10 mouse cellular contexts compared by ENCODE assay signal in the genomic region with DNA sequence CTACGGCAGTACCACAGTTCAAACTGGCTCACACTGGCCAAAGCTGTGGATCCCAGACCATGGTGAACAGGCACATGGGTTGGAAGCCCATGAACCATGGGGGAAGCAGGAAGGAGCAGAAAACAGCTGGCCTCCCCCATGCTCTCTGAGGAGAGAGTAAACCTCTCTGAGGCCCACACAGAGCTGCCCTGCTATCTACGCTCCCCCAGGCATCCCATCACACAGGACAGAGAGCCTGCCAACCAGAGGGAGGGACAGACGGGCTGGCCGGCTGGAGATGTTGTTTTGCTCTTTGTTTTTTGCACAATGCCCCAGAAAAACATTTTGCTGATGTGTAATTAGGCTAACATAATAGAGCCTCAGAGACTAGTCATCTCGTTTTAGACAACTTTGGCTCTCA.
DNase-seq lines count a peak whose midpoint lies in the region; ATAC-seq and TF ChIP-seq lines count a peak whose summit lies in the region.
"Had no signal": no experiment of that assay in that cellular context is flagged by ENCODE, and none has a peak within 500 bp of the region (broad histone marks: within the 10 kb centered on the region; RNA-seq: fewer than 3 reads in every experiment).

No protein-coding gene starts in this region.

- peak; percentile 87 for ATAC-seq in liver, embryonic 11.5 days (replicated peaks; ENCODE audit: low FRiP score)

- peak; percentile 30 to 45 for DNase-seq in cerebellum, adult 2 months
- DNase-seq in cerebellum, adult 8-10 months = no peak
- peak; percentile 23 for DNase-seq in right cerebral cortex, adult 18-20 months
- no peak for DNase-seq in right cerebral cortex, postnatal 4 days
- DNase-seq in liver, embryonic 11.5 days (ENCODE audit: low spot score) = peak; percentile 51
- peak; percentile 44 for DNase-seq in telencephalon, adult 2 months (ENCODE audit: low read depth, low spot score)
- DNase-seq in gastrocnemius, adult 8-10 months (ENCODE audit: low spot score in 2 of 2) = no peak
- no peak for DNase-seq in left cerebral cortex, postnatal 36 days (ENCODE audit: low spot score in 2 of 2)
- DNase-seq: kidney, adult 9 months had no signal

- no peaks in the 10 kb centered on the region for H3K36me3 ChIP-seq in liver, embryonic 11.5 days (ENCODE audit: control insufficient read depth, insufficient read depth, low read length)

- peak overlapping the region; percentile 51 for H3K9ac ChIP-seq in liver, embryonic 11.5 days (ENCODE audit: low read depth, low read length)

- H3K9me3 ChIP-seq in liver, embryonic 11.5 days (ENCODE audit: control insufficient read depth, low read length) = no peaks in the 10 kb centered on the region

- WGBS in cerebellum, adult 2 months = 80% methylated on average over 5 of the region's 5 CpGs
- 58% methylated on average over 5 of the region's 5 CpGs for WGBS in liver, embryonic 11.5 days

- no peak overlapping the region for H3K4me3 ChIP-seq in cerebellum, adult 2 months (replicated peaks; ENCODE audit: insufficient read depth, low read depth, low read length)
- no peak overlapping the region for H3K4me3 ChIP-seq in liver, embryonic 11.5 days (ENCODE audit: low read depth, low read length)

- no peaks in the 10 kb centered on the region for H3K27me3 ChIP-seq in cerebellum, adult 2 months (ENCODE audit: control insufficient read depth, insufficient read depth, low read length)
- H3K27me3 ChIP-seq in liver, embryonic 11.5 days (replicated peaks; ENCODE audit: control insufficient read depth, insufficient read depth, low read length) = no peaks in the 10 kb centered on the region

- no peak for TF ChIP-seq CTCF in cerebellum, adult 2 months (IDR thresholded peaks at IDR 0.05; ENCODE audit: borderline replicate concordance, insufficient read depth, low read depth, low read length)

- intact Hi-C loops in left cerebral cortex, postnatal 36 days (cut with DNase I) = no loop called here

- H3K4me1 ChIP-seq in cerebellum, adult 2 months (ENCODE audit: control insufficient read depth, insufficient read depth, low read length) = peaks cover 15% of the 10 kb centered on the region
- H3K4me1 ChIP-seq in liver, embryonic 11.5 days (replicated peaks; ENCODE audit: control insufficient read depth, insufficient read depth, low read length) = peaks cover 25% of the 10 kb centered on the region

- TF ChIP-seq POLR2A in cerebellum, adult 2 months (IDR thresholded peaks at IDR 0.05; ENCODE audit: borderline replicate concordance, insufficient read depth, low read length) = no peak

- H3K27ac ChIP-seq in cerebellum, adult 2 months (ENCODE audit: insufficient read depth, low read length) = peak overlapping the region; percentile 78; the same call in 1 of the 2 replicates
- H3K27ac ChIP-seq in liver, embryonic 11.5 days (ENCODE audit: low read depth, low read length) = peak overlapping the region; percentile 95
- H3K27ac ChIP-seq: macrophage had no signal

- H3K4me2 ChIP-seq in liver, embryonic 11.5 days = peak overlapping the region; percentile 19; the same call in 1 of the 2 replicates

Comparison
In these comparisons a context has a peak if more than half of its experiments do, and no peak if none do; other contexts are left out.
1. DNase-seq: peak in cerebellum, adult 2 months (2 of 2), right cerebral cortex, adult 18-20 months (single experiment), liver, embryonic 11.5 days (single experiment) and telencephalon, adult 2 months (single experiment); none in cerebellum, adult 8-10 months (single experiment), right cerebral cortex, postnatal 4 days (single experiment), gastrocnemius, adult 8-10 months (0 of 2) and left cerebral cortex, postnatal 36 days (0 of 2).